Mouse (Mus musculus) heart, postnatal 14 days (tissue): ENCODE results near the gene Magi1. TPM values are rescaled to one million over a fixed set of nuclear protein-coding genes. Genes with fewer than 3 reads are reported as not detected.

ENCODE experiments used
- DNase-seq, 2 experiments: peaks; one replicate each; pipeline ENCODE4 v3.0.0; 2021 to 2022
- intact Hi-C: fragments of 180-260 bp; cut with DNase I; formaldehyde crosslinking; loops from one replicate; pipeline ENCODE4 v1.15.1; 2025
- total RNA-seq, 2 experiments: library from RNA; stranded (reverse); gene quantifications; 2 replicates each; pipeline ENCODE4 v1.2.3; 2021

Gene Magi1
- total RNA-seq, 2 experiments from 2014 or later: 19.1 to 19.5 TPM

GRCm38 (mm10) chr6:94126763-94127162 lies 157.0 kb downstream of the Magi1 start:
- DNase-seq: no peak
- intact Hi-C loops: no loop called here

GRCm38 (mm10) chr6:94125144-94125543 lies 158.6 kb downstream of the Magi1 start:
- intact Hi-C loops: no loop called here
- no peak for DNase-seq

- no peak for DNase-seq
- intact Hi-C loops: loop anchor here (5.0 kb wide), 1 partner anchor 42 kb away; no protein-coding TSS in a partner anchor
These were observed 159.4 kb downstream of the Magi1 start for GRCm38 (mm10) chr6:94124279-94124678.

- intact Hi-C loops: loop anchor here (5.0 kb wide), 1 partner anchor 40 kb away; no protein-coding TSS in a partner anchor
- DNase-seq: no peak
These were observed 161.1 kb downstream of the Magi1 start for GRCm38 (mm10) chr6:94122566-94123150.

- intact Hi-C loops: loop anchor here (5.0 kb wide), 1 partner anchor 39 kb away; no protein-coding TSS in a partner anchor
These were observed 162.2 kb downstream of the Magi1 start for GRCm38 (mm10) chr6:94121488-94121887.

GRCm38 (mm10) chr6:94116434-94117432 lies 167.0 kb downstream of the Magi1 start:
- no peak for DNase-seq
- intact Hi-C loops: no loop called here

More at GRCm38 (mm10) chr6:94121488-94121887, 162.2 kb downstream of the Magi1 start:
- no peak for DNase-seq

GRCm38 (mm10) chr6:94111833-94112232 lies 171.9 kb downstream of the Magi1 start:
- intact Hi-C loops: no loop called here
- no peak for DNase-seq

- intact Hi-C loops: no loop called here
- DNase-seq: no peak
These were observed 176.2 kb downstream of the Magi1 start for GRCm38 (mm10) chr6:94107401-94108107.

GRCm38 (mm10) chr6:94103581-94103980 lies 180.1 kb downstream of the Magi1 start:
- no peak for DNase-seq
- intact Hi-C loops: no loop called here

GRCm38 (mm10) chr6:94101256-94101655 lies 182.5 kb downstream of the Magi1 start:
- intact Hi-C loops: no loop called here
- DNase-seq: no peak

- intact Hi-C loops: no loop called here
- no peak for DNase-seq
These were observed 188.6 kb downstream of the Magi1 start for GRCm38 (mm10) chr6:94094924-94095685.

GRCm38 (mm10) chr6:94092969-94093597 lies 190.6 kb downstream of the Magi1 start:
- no peak for DNase-seq
- intact Hi-C loops: no loop called here

- no peak for DNase-seq
- intact Hi-C loops: no loop called here
These were observed 191.2 kb downstream of the Magi1 start for GRCm38 (mm10) chr6:94092500-94092899.

- intact Hi-C loops: no loop called here
These were observed 196.9 kb downstream of the Magi1 start for GRCm38 (mm10) chr6:94086855-94087254.

GRCm38 (mm10) chr6:94084752-94085151 lies 199.0 kb downstream of the Magi1 start:
- no peak for DNase-seq
- intact Hi-C loops: loop anchor here (2.0 to 5.0 kb wide), 4 partner anchors 38 to 198 kb away; partner anchors contain the start of gene Magi1

More at GRCm38 (mm10) chr6:94086855-94087254, 196.9 kb downstream of the Magi1 start:
- DNase-seq: no peak

- DNase-seq: no peak
- intact Hi-C loops: loop anchor here (2.0 to 5.0 kb wide), 4 partner anchors 39 to 317 kb away; partner anchors contain the start of gene Magi1
These were observed 200.3 kb downstream of the Magi1 start for GRCm38 (mm10) chr6:94083459-94083858.

- DNase-seq: peak; percentile 71 to 79
- intact Hi-C loops: loop anchor here (2.0 to 5.0 kb wide), 5 partner anchors 41 to 384 kb away; partner anchors contain the start of gene Magi1
These were observed 202.7 kb downstream of the Magi1 start for GRCm38 (mm10) chr6:94080933-94081545.

GRCm38 (mm10) chr6:94078934-94079333 lies 204.8 kb downstream of the Magi1 start:
- DNase-seq: no peak
- intact Hi-C loops: no loop called here

GRCm38 (mm10) chr6:94077013-94077412 lies 206.7 kb downstream of the Magi1 start:
- intact Hi-C loops: no loop called here
- DNase-seq: no peak
